Mouse (Mus musculus): ENCODE data around the gene Shbg. TPM values are rescaled to one million over a fixed set of nuclear protein-coding genes. Genes with fewer than 3 reads are reported as not detected.
A peak's percentile ranks its signal among the peaks of the same experiment; 100 is the strongest.

Shbg gene
- polyA plus RNA-seq (2015; fragmentation: Nextera tagmentation; extraction: Ambion mirVana): 0.14 TPM in 1 of 2 replicates, not detected in the other

DNA sequence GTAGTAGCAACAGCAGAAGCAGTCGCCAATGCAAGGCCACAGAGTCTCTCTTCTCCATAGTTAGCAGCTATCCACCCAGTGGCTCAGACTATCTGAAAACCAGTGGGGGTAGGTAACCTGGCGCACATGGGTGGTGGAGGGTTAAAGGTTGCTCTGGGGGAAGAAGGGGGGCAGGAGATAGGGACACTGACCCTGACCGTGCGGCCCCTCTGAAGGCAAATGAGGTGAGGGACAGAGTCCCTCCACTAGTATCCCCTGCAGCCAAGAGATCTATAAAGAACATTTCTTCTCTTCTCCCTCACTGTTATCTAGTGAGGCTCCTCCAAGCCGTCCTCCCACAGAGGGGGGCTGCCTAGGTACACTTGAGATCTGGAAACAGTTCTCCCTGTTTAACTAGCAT is at the start of gene Shbg:
Shbg (minus strand) TSS at position 101 of the 400 bp plus-strand sequence.

DNA sequence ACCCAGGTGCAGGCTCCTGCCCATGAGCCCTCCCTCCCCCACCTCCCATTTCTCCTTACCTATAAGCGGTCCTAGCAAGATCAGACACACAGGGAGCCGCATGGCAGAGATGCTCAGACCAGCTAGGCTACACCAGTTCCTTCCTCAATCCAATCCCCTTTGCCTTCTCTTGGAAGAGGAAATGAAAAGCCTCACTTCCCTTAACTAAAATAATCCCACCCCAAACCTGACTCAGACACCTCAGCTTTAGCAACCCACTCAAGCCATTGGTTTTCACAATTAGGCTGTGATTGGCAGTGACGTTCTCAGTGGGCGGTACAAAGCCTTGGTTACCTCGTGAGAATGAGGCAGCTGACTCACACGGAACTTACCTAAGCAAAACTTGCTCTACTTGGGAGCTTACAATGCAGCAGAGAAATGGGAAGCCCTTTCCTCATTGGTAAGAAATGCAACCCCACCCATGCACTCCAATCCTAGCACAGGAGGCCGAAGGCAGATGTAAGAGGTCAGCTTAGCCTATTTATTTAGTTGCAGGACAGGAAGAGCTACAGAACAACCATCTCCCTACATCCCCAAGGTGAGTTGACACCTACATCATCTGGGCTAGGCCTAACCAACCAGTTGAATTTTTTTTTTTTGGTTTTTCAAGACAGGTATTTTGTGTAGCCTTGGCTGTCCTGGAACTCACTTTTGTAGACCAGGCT is 48.4 kb upstream of the Shbg start, which contains the start of gene Cd68:
Cd68 (minus strand) TSS at position 193 of the 704 bp plus-strand sequence.

DNA sequence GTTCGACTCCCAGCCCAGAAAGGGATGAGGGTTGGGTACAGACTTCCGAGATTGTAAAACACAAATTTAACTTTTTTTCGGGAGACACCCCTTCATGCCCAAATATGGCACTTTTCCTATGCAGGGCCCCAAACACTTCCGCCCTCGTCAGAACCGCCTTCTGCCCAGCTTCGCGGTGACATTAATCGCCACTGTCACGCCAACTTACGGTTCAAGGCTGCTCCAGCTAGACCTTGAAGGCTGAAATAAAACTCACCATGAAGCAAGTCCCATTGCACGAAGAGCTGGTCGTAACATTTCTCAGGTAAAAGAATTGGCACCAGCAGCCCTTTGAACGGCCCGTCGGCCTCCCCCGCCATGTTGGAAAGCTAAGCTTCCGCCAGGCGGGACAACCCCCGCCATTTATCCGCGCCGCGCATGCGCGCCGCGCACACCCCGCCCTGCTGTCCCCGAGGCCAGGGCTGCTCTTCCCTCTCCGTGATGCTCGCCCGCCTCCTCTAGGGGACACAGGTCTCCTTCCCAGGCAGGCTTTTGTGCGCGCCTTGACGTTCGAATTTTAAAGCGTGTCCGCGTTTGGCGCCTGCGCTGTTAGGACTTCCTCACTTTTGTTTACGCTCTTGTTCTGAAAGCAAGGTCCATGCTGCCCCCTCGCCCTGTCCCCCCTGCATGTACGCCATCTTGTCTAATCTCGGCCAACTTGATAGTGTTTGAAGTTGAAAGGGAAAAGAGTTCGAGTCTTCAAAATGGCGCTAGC is 44.7 kb upstream of the Shbg start, which contains the start of gene Mpdu1:
Mpdu1 (minus strand) TSS at position 430 of the 754 bp plus-strand sequence.

DNA sequence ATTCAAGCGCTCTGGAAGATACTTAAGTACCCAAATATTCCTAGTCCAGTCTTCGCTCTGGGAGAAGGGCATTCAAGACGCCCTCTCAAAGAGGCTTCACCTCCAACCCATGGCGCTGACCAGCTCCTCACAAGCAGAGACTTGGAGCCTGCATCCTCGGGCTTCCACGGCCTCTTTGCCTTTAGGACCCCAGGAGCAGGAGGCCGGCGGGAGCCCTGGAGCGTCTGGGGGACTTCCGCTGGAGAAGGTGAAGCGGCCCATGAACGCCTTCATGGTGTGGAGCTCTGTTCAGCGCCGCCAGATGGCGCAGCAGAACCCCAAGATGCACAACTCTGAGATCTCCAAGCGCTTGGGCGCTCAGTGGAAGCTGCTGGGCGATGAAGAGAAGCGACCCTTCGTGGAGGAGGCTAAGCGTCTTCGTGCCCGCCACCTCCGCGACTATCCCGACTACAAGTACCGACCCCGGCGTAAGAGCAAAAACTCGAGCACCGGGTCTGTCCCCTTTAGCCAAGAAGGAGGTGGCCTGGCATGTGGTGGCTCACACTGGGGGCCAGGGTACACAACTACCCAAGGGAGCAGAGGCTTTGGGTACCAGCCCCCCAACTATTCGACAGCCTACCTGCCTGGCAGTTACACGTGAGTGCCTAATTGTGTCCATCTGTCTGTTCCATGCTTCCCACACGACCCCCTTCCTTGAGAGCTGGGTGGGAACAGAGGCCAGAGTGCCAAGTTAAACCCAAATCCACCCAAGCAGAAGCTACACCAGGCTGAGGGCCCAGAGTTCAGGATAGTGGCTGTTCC is 37.8 kb upstream of the Shbg start, which contains the start of gene Sox15:
Sox15 (plus strand) TSS at position 51 of the 801 bp plus-strand sequence.

DNA sequence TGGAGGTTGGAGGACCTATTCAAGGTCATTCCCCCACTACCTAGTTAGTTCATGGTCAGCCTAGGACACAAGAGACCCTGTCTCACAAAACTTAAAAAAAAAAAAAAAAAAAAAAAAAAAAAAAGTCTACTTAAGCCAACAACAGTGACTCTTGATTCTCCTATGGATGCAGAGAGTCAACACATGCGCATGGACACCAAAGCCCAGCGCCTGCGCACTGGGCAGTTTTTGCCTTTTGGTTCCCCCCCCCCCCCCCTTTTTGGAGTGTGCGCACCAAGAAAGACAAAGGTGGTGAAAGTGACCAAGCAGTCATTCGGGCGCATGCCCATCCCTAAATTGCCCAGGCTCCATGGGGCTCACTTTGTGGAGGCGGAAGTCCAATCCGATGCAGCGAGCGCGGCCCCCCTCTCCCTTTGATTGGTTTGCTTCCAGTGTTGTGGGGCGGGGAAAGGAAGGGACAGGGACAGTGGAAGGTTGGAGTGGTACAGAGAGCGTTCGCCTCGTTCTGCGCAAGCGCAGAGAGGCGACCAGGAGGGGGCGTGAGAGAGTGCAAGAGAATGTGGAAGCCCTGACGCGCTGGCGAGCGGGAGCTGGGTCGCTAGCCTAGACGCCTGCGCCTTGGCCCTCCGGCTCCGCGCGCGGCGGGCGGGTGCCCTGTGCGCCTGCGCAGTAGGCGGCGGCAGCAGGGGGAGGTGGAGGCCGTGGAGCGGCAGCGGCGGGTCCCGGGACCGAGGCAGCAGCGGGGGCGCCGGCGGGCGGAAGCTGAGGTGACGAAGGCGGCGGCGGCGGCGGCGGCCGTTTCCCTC is 14.8 kb upstream of the Shbg start, which contains the start of gene Fxr2:
Fxr2 (plus strand) TSS at position 707 of the 806 bp plus-strand sequence.

DNA sequence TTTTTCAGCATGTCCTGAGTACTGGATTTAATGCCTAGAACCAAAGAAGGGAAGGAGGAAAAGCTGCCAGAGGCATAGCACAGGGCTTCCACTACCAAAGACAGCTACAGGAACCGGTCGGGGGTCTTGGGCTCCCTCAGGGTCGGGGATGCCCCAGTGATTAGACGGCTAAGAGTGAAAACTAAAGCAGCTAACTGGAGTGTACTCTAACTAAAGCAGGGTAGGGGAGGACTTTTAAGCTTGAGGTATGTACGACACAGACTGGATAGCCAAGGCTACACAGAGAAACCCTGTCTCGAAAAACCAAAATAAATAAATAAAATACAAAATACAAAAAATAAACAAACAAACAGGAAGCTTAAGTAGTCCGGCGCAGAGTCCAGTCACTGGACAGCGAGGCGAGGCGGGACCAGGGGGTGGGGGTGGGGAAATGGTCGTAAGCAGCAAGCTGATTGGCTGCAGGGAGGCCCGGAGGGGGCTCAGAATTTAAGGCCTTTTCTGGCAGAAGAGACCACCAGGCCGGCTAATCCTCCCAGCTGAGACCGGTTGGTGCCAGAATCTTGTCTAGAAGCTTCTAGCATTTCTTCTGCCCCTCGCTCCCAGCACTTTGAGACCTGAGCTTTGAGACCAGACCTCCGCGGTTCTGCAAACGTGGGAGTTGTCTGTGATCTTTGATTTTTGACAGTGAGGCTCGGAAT is 4.0 kb upstream of the Shbg start, which contains the start of gene Sat2:
Sat2 (plus strand) TSS at position 454 of the 698 bp plus-strand sequence.

DNA sequence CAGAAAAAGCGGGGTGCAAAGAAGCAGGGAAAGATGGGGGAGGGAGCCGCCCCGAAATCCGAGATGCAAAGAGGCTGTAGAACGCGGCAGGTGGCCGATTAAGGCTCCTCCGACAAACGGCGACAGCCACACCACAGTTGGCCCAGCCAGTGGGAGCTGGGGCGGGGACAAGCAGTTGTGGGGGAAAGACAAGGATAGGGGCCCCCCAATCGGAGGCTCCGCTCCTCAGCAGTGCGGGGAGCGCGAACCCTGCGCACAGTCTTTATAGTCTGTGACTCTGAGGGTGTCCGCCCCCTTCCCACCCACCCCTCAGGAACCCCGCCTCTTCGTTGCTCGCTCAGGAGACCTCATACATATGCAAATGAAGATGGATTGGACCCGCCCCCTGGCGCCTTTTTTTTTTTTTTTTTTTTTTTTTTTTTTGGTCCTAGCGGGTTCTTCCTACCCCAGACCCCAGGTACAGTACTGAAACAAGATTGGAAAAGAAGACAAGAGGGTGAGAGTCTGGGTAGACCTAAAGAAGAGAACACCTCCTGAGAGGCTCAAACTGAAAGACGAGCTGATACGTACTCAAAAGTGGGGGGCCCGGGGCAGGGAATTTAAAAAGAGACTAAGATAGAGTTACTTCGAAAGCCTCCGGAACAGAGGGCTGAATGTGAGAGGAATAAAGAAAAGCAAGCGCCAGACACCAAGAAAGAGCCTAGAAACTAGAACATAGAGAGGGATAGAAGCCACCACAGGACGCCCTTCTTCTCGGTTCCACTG is 11.8 kb downstream of the Shbg start, which contains the start of gene Atp1b2:
Atp1b2 (minus strand) TSS at position 217 of the 765 bp plus-strand sequence.

DNA sequence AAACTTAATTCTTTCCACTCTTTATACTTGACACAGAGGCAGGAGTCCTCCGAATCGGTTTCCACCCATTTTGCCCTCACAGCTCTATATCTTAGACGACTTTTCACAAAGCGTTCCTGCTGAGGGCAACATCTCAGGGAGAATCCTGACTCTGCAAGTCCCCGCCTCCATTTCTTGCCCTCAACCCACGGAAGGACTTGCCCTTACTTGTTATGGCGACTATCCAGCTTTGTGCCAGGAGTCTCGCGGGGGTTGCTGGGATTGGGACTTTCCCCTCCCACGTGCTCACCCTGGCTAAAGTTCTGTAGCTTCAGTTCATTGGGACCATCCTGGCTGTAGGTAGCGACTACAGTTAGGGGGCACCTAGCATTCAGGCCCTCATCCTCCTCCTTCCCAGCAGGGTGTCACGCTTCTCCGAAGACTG is 37.6 kb downstream of the Shbg start, which contains the start of the genes Wrap53 and Trp53:
Wrap53 (minus strand) TSS at position 165 of the 424 bp plus-strand sequence.
Trp53 (plus strand) TSS at position 269 of the 424 bp plus-strand sequence.

Small RNA genes within 50 kb of the gene (microRNA-seq; reads per million reads assigned to microRNA genes)
- gene Mir1934 (ENCODE audit: borderline replicate concordance, insufficient number of aligned reads) (3.5 reads per million, percentile 1 among the genes with 10 or more reads in this experiment), gene Mir467f (ENCODE audit: borderline replicate concordance, insufficient number of aligned reads) (not detected)

Other genes starting within 250 kb of the Shbg start
- gene Chd3, start 248.5 kb downstream of the Shbg start, polyA plus RNA-seq (2015; fragmentation: Nextera tagmentation; extraction: Ambion mirVana): 20.4 and 27.7 TPM in 2 replicates
- gene Naa38, start 222.4 kb downstream of the Shbg start, polyA plus RNA-seq (2015; fragmentation: Nextera tagmentation; extraction: Ambion mirVana): 338 and 498 TPM in 2 replicates
- gene Cyb5d1, start 222.3 kb downstream of the Shbg start, polyA plus RNA-seq (2015; fragmentation: Nextera tagmentation; extraction: Ambion mirVana): 16.4 and 21.0 TPM in 2 replicates
- 36.4 and 44.7 TPM in 2 replicates for gene Tmem88, start 219.7 kb downstream of the Shbg start, polyA plus RNA-seq (2015; fragmentation: Nextera tagmentation; extraction: Ambion mirVana)
- 13.8 and 14.7 TPM in 2 replicates for gene Kdm6b, start 204.2 kb downstream of the Shbg start, polyA plus RNA-seq (2015; fragmentation: Nextera tagmentation; extraction: Ambion mirVana)
- gene Dnah2, start 68.8 kb downstream of the Shbg start, polyA plus RNA-seq (2015; fragmentation: Nextera tagmentation; extraction: Ambion mirVana): 0.30 and 1.3 TPM in 2 replicates
- 9.0 and 17.2 TPM in 2 replicates for gene Efnb3, start 57.7 kb downstream of the Shbg start, polyA plus RNA-seq (2015; fragmentation: Nextera tagmentation; extraction: Ambion mirVana)
- gene Wrap53, start 37.6 kb downstream of the Shbg start, polyA plus RNA-seq (2015; fragmentation: Nextera tagmentation; extraction: Ambion mirVana): 10.6 and 11.8 TPM in 2 replicates
- gene Trp53, start 37.5 kb downstream of the Shbg start, polyA plus RNA-seq (2015; fragmentation: Nextera tagmentation; extraction: Ambion mirVana): 50.4 and 67.8 TPM in 2 replicates
- gene Atp1b2, start 12.0 kb downstream of the Shbg start, polyA plus RNA-seq (2015; fragmentation: Nextera tagmentation; extraction: Ambion mirVana): 25.4 and 32.3 TPM in 2 replicates
- gene Sat2, start 4.1 kb upstream of the Shbg start, polyA plus RNA-seq (2015; fragmentation: Nextera tagmentation; extraction: Ambion mirVana): 41.0 and 44.3 TPM in 2 replicates
- gene Fxr2, start 15.1 kb upstream of the Shbg start, polyA plus RNA-seq (2015; fragmentation: Nextera tagmentation; extraction: Ambion mirVana): 17.0 and 23.2 TPM in 2 replicates
- gene Sox15, start 37.4 kb upstream of the Shbg start, polyA plus RNA-seq (2015; fragmentation: Nextera tagmentation; extraction: Ambion mirVana): not detected in 2 replicates
- gene Mpdu1, start 44.7 kb upstream of the Shbg start, polyA plus RNA-seq (2015; fragmentation: Nextera tagmentation; extraction: Ambion mirVana): 75.5 and 97.1 TPM in 2 replicates
- 34.5 TPM in 2 replicates for gene Cd68, start 48.2 kb upstream of the Shbg start, polyA plus RNA-seq (2015; fragmentation: Nextera tagmentation; extraction: Ambion mirVana)
- 393 and 466 TPM in 2 replicates for gene Eif4a1, start 54.5 kb upstream of the Shbg start, polyA plus RNA-seq (2015; fragmentation: Nextera tagmentation; extraction: Ambion mirVana)
- 46.6 and 53.5 TPM in 2 replicates for gene Senp3, start 64.2 kb upstream of the Shbg start, polyA plus RNA-seq (2015; fragmentation: Nextera tagmentation; extraction: Ambion mirVana)
- gene Tnfsf13, start 67.9 kb upstream of the Shbg start, polyA plus RNA-seq (2015; fragmentation: Nextera tagmentation; extraction: Ambion mirVana): 0.80 TPM in 2 replicates
- gene Tnfsf12, start 77.9 kb upstream of the Shbg start, polyA plus RNA-seq (2015; fragmentation: Nextera tagmentation; extraction: Ambion mirVana): 17.7 and 26.1 TPM in 2 replicates
- gene Tnfsfm13, start 78.2 kb upstream of the Shbg start, polyA plus RNA-seq (2015; fragmentation: Nextera tagmentation; extraction: Ambion mirVana): 9.2 and 12.7 TPM in 2 replicates
- gene Polr2a, start 140.7 kb upstream of the Shbg start, polyA plus RNA-seq (2015; fragmentation: Nextera tagmentation; extraction: Ambion mirVana): 18.7 and 21.8 TPM in 2 replicates
- gene Slc35g3, start 144.1 kb upstream of the Shbg start, polyA plus RNA-seq (2015; fragmentation: Nextera tagmentation; extraction: Ambion mirVana): 0.22 TPM in 1 of 2 replicates, not detected in the other
- 3.7 and 4.4 TPM in 2 replicates for gene Zbtb4, start 148.0 kb upstream of the Shbg start, polyA plus RNA-seq (2015; fragmentation: Nextera tagmentation; extraction: Ambion mirVana)
- 1.9 and 2.8 TPM in 2 replicates for gene Chrnb1, start 178.0 kb upstream of the Shbg start, polyA plus RNA-seq (2015; fragmentation: Nextera tagmentation; extraction: Ambion mirVana)
- gene Fgf11, start 184.0 kb upstream of the Shbg start, polyA plus RNA-seq (2015; fragmentation: Nextera tagmentation; extraction: Ambion mirVana): 0.91 and 0.92 TPM in 2 replicates
- gene Tmem102, start 187.7 kb upstream of the Shbg start, polyA plus RNA-seq (2015; fragmentation: Nextera tagmentation; extraction: Ambion mirVana): 1.4 and 1.8 TPM in 2 replicates
- not detected in 2 replicates for gene Gm39566, start 197.4 kb upstream of the Shbg start, polyA plus RNA-seq (2015; fragmentation: Nextera tagmentation; extraction: Ambion mirVana)
- not detected in 2 replicates for gene Spem2, start 200.6 kb upstream of the Shbg start, polyA plus RNA-seq (2015; fragmentation: Nextera tagmentation; extraction: Ambion mirVana)
- gene Spem1, start 204.3 kb upstream of the Shbg start, polyA plus RNA-seq (2015; fragmentation: Nextera tagmentation; extraction: Ambion mirVana): not detected in 2 replicates
- gene Nlgn2, start 219.9 kb upstream of the Shbg start, polyA plus RNA-seq (2015; fragmentation: Nextera tagmentation; extraction: Ambion mirVana): 3.1 and 4.3 TPM in 2 replicates
- gene Tmem256, start 220.6 kb upstream of the Shbg start, polyA plus RNA-seq (2015; fragmentation: Nextera tagmentation; extraction: Ambion mirVana): 479 and 845 TPM in 2 replicates
- gene Plscr3, start 228.5 kb upstream of the Shbg start, polyA plus RNA-seq (2015; fragmentation: Nextera tagmentation; extraction: Ambion mirVana): 74.4 and 74.8 TPM in 2 replicates
- 0.19 and 0.47 TPM in 2 replicates for gene Tnk1, start 240.8 kb upstream of the Shbg start, polyA plus RNA-seq (2015; fragmentation: Nextera tagmentation; extraction: Ambion mirVana)